Mouse (Mus musculus): ENCODE measurements around the gene Shq1.

- no peak for TF ChIP-seq GATA1 (IDR thresholded peaks at IDR 0.05; ENCODE audit: low read length)
- no peak for TF ChIP-seq TAL1 (IDR thresholded peaks at IDR 0.05; ENCODE audit: low read length)
Measured at GRCm38 (mm10) chr6:100606805-100607204, 64.2 kb downstream of the Shq1 start.

Measured in erythroblast, embryonic 14.5 days (primary cell).